Mouse (Mus musculus): Measurements from ENCODE around the gene Ankrd31.
"Not testable (repeated sequence)": the region's sequence is repeated elsewhere in the genome, so short reads cannot be mapped to it uniquely, and the experiment has no call there.

Ankrd31 gene

DNA sequence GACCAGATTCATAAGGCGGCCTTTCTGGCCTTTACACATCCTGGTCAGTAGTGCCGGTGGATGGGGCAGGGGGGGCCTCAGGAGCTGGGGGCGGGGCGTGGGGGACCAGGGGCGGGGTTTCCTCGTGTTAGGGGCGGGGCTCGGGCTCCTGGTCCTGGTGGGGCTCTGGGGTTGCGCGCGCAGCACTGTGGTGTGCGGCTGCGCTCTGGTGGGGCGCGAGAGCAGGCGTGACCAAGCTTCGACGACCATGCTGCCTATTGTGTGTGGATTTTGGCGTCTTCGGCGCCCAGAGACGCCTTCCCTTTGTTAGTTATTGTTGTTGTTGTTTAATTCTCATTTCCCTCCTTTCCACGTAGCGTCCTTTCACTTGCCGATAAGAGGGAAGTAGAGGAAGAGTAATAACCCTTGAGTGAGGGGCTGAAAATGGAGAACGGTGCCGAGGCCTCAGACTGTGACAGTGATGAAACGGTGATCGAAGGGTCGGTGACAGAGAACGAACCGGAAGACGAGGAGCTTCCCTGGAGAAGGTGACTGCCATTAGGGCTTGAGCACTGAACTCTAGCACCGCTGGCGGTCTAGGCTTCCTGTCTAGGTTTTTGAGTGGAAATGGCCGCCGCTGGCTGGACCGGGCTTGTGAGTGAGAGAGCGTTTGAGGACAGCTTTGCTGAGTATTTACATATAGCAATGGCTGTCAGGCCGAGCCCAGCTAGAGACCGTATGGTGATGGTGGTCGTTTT lies at the start of gene Ankrd31:
Gene Ankrd31 (plus strand): TSS at position 164 of the 737 bp plus-strand sequence.
- no peak for DNase-seq (ENCODE audit: low spot score in 2 of 2)

GRCm38 (mm10) chr13:96702567-96703278 lies 45.3 kb upstream of the Ankrd31 start:
- no peak for DNase-seq (ENCODE audit: low spot score in 2 of 2)

GRCm38 (mm10) chr13:96709269-96710233 lies 38.5 kb upstream of the Ankrd31 start:
- no peak for DNase-seq (ENCODE audit: low spot score in 2 of 2)

GRCm38 (mm10) chr13:96716311-96716710 lies 31.8 kb upstream of the Ankrd31 start:
- DNase-seq (ENCODE audit: low spot score in 2 of 2), result no peak

GRCm38 (mm10) chr13:96717821-96718220 lies 30.3 kb upstream of the Ankrd31 start:
- no peak for DNase-seq (ENCODE audit: low spot score in 2 of 2)

DNA sequence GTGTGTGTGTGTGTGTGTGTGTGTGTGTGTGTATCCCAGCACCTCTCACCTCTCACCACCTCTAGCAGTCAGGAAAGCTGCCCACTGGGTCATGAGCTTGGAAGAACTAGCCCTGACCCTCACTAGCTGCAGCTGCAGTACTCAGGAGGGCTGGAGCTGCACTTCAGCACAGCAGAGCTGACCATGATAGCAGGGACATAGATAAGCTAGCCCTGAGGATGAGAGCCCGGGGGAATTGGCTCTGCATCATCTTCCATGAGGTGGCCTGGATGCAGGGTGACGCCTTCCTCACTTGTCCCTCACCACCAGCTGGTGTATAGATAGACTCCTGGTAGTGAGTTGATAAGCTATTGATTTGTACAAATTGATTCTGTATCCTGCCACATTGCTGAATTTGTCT lies 28.1 kb upstream of the Ankrd31 start:
- DNase-seq (ENCODE audit: low spot score in 2 of 2), result no peak

- no peak for DNase-seq (ENCODE audit: low spot score in 2 of 2)
Measured at GRCm38 (mm10) chr13:96728289-96728688, 19.8 kb upstream of the Ankrd31 start.

DNA sequence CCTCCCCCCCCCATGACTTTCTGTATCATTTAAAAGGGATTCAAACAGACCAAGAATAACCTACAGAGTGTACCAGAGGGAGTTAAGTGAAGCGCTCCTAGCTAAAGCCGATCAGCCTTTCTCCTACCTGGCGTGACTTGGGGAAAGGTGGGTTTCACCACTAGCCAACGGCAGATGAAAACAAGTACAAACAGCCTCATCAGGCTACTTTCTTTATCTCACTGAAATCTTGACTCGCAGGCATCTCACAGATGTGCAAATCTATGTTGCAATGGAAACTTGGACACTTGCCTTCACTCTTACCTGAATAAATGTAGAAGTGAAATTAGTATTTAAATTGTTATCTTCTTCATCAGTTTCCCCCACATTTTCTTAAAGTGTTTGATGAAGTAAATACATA lies 18.9 kb upstream of the Ankrd31 start:
- DNase-seq (ENCODE audit: low spot score in 2 of 2), result no peak

DNA sequence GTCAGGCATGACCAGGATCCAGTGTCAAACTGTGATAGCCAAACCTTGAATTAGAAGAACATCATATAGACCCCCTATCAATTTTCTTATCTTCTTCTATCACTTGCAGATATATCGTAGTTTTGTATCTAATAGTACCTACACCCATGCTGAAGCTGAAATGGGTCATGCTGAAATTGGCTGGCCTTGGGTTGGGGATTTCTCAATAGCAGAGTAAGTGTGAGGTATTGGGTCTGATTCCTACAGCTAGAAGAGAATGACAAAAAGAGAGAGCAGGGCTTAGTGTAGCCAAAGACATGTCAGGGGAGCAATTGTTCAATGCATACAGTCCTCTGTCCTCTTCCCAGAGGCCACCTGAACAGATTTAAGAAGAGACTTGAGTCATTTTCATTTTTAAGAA lies 18.0 kb upstream of the Ankrd31 start:
- DNase-seq (ENCODE audit: low spot score in 2 of 2), result no peak

DNA sequence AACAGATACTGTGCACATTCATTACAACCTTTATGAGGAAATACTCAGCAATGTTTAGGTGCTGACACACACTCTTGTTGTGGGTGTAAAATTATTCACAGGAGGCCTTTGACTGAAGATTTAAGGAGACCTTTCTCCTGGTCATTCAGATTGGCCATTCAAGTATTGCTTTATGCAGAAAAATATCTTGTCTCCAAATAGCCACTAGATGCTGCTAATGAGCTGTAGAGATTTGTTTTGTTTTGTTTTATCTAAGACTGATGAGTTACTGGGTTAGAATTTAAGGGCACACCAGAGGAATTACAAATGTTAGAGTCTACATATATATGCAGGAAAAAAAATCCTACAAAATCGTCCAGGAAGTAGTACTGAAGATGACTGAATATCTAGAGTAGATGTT lies 12.9 kb upstream of the Ankrd31 start:
- no peak for DNase-seq (ENCODE audit: low spot score in 2 of 2)

- no peak for DNase-seq (ENCODE audit: low spot score in 2 of 2)
Measured at GRCm38 (mm10) chr13:96740159-96740558, 7.9 kb upstream of the Ankrd31 start.

DNA sequence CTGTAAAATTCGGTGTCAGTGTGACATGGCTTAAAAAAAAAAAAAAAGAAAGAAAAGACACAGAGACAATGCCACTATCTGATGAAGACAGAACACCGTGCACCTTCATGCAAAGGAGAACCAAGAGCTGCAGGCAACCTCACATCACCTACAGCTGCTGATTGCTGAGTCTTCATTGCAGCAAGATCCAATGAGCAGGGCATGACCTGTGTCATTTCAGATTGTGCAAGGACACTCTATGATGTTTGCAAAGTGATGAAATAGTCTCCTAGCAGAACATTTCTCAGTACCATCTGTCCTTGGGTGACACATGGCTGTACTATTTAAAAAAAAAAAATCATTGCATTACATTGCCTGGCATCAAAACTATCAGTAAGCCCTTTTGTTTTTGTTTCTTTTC lies 5.2 kb upstream of the Ankrd31 start:
- no peak for DNase-seq (ENCODE audit: low spot score in 2 of 2)

GRCm38 (mm10) chr13:96746055-96746454 lies 2.0 kb upstream of the Ankrd31 start:
- DNase-seq (ENCODE audit: low spot score in 2 of 2), result no peak

DNA sequence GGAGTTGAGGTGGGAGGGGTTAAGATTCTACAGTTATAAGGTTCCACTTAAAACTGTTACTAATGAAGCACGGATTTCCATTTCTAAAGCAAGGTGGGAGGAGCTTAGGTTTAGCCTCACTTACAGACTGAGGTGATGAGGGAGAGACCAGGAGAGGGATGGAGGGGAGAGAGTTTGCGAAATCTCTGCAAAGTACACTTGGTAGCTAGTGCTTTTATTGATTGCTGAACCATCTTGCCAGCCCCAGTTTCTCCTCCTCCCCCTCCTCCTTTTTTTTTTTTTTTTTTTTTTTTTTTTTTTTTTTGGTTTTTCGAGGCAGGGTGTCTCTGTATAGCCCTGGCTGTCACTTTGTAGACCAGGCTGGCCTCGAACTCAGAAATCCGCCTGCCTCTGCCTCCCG lies 1.8 kb downstream of the Ankrd31 start:
- DNase-seq (ENCODE audit: low spot score in 2 of 2), result no peak

DNA sequence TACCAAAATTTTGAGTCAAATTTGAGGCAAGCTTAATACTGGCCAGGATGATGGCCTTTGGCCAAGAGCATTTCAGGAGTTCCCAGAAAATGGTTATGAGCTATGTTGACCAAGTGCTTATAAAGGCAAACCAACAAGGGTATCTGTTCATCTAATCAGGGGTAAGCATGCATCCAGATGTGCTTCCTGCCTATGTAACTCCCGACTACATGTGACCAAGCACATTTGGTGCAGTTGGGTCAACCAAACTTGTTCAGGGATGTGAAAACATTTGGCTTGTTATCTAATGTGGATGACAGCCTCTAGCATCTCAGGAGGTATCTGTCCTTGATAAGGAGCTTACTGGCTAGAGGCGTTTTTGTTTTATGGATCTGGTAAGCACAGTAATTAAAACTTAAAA lies 12.8 kb downstream of the Ankrd31 start:
- no peak for DNase-seq (ENCODE audit: low spot score in 2 of 2)

DNA sequence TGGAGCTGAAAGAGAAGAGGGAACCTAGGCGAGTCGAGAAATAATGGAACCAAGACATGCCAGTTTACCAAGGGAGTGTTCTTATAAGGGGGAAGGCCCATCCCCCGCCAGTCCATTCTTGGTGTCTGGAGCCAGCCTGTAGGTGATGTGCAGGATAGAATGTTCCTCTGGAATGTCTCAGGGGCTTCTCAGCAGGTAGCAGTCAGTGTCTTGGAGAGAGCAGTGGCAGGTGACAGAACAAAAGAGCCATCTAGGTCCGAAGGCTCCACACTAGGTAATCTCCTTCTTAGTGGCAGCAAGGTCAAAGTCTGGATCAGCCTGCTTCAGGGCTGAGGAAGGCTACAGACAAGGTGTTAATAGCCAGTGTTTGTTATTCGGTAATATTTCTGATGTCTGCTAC lies 38.0 kb downstream of the Ankrd31 start:
- not testable (repeated sequence) for DNase-seq (ENCODE audit: low spot score in 2 of 2)

GRCm38 (mm10) chr13:96793451-96793850 lies 45.4 kb downstream of the Ankrd31 start:
- no peak for DNase-seq (ENCODE audit: low spot score in 2 of 2)

GRCm38 (mm10) chr13:96795301-96795700 lies 47.2 kb downstream of the Ankrd31 start:
- DNase-seq (ENCODE audit: low spot score in 2 of 2), result no peak

GRCm38 (mm10) chr13:96797500-96797899 lies 49.4 kb downstream of the Ankrd31 start:
- DNase-seq (ENCODE audit: low spot score in 2 of 2), result no peak

DNA sequence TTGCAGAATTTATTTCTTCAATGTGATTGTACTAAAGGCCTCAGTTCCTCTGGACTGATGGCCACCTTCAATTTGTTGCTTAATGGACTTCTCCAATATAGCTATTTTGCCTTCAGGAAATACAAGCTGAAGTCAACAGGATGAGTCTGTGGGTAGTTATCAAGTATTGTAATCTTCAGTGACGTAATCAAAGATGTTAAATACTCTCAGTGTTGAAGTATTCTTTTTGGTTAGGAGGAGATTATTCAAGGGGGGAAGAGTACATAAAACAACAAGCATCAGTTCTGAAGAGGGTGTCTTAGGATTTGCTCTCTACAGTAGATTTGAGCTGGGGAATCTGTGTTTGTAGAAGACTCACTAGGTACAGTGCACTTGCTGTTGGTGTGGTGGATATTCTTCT lies 101.7 kb downstream of the Ankrd31 start:
- no peak for DNase-seq (ENCODE audit: low spot score in 2 of 2)

- no peak for DNase-seq (ENCODE audit: low spot score in 2 of 2)
Measured at GRCm38 (mm10) chr13:96852133-96852532, 104.1 kb downstream of the Ankrd31 start.

DNA sequence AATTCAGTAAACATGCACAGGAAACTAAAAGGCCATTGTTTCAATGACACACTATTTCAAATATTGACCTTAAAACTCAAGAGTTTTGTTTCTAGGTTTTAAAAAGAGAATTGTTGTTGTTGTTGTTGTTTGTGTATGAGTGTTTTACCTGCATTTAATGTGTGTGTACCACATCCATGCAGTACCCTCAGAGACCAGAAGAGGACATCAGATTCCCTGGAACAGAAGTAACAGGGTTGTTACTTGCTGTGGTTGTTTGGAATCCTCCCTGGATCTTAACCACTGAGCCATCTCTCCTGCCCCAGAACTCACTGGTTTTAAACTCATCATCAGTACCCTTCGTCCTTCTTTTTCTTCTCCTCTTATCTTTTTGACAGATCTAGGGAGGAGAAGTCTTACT lies 105.2 kb downstream of the Ankrd31 start:
- no peak for DNase-seq (ENCODE audit: low spot score in 2 of 2)
